Mouse (Mus musculus): ENCODE measurements around the gene Duoxa2. TPM values are rescaled to one million over a fixed set of nuclear protein-coding genes. Genes with fewer than 3 reads are reported as not detected.

Duoxa2 gene
- polyA plus RNA-seq, 1 experiment from 2014 or later, result not detected

- H3K9me3 ChIP-seq (ENCODE audit: low read length), result no peaks in the 10 kb centered on the region
- peaks cover 28% of the 10 kb centered on the region for H3K4me1 ChIP-seq (ENCODE audit: insufficient read depth, low read length)
- H3K9ac ChIP-seq (replicated peaks; ENCODE audit: low read length), result no peak overlapping the region
- H3K27me3 ChIP-seq (ENCODE audit: insufficient read depth, low read length), result peaks cover 75% of the 10 kb centered on the region
- H3K4me2 ChIP-seq (replicated peaks; ENCODE audit: low read depth, low read length), result peak overlapping the region; percentile 27; the same call in 1 of the 2 replicates
- H3K27ac ChIP-seq (ENCODE audit: low read length), result no peak overlapping the region
- peak overlapping the region; percentile 17 for H3K4me3 ChIP-seq (ENCODE audit: low read length)
- no peak; the same call in 1 of the 2 replicates for ATAC-seq (ENCODE audit: low FRiP score, low TSS enrichment)
- WGBS, result 1% methylated on average over 35 of the region's 35 CpGs
- H3K36me3 ChIP-seq (ENCODE audit: insufficient read depth, low read length), result no peaks in the 10 kb centered on the region
Measured at GRCm38 (mm10) chr2:122297271-122298095, 1.2 kb upstream of the Duoxa2 start.

GRCm38 (mm10) chr2:122298096-122298499 is 602 bp upstream of the Duoxa2 start, which contains the start of gene Duox2:
TSS of gene Duox2 (minus strand) at chr2:122298449.
- H3K27ac ChIP-seq (ENCODE audit: low read length), result no peak within 1 kb of the TSS
- no peaks in the 10 kb centered on the region for H3K36me3 ChIP-seq (ENCODE audit: insufficient read depth, low read length)
- H3K4me3 ChIP-seq (ENCODE audit: low read length), result peak within 1 kb of the TSS; percentile 33
- H3K4me2 ChIP-seq (replicated peaks; ENCODE audit: low read depth, low read length), result peak within 1 kb of the TSS; percentile 46
- WGBS, result 2% methylated on average over 13 of the region's 13 CpGs
- H3K4me1 ChIP-seq (ENCODE audit: insufficient read depth, low read length), result peaks cover 28% of the 10 kb centered on the region
- peaks cover 80% of the 10 kb centered on the region for H3K27me3 ChIP-seq (ENCODE audit: insufficient read depth, low read length)
- H3K9ac ChIP-seq (replicated peaks; ENCODE audit: low read length), result no peak within 1 kb of the TSS
- no peak; the same call in 1 of the 2 replicates for ATAC-seq (ENCODE audit: low FRiP score, low TSS enrichment)
- no peaks in the 10 kb centered on the region for H3K9me3 ChIP-seq (ENCODE audit: low read length)

- H3K4me1 ChIP-seq (ENCODE audit: insufficient read depth, low read length), result peaks cover 28% of the 10 kb centered on the region
- H3K4me3 ChIP-seq (ENCODE audit: low read length), result no peak overlapping the region
- H3K36me3 ChIP-seq (ENCODE audit: insufficient read depth, low read length), result no peaks in the 10 kb centered on the region
- H3K27me3 ChIP-seq (ENCODE audit: insufficient read depth, low read length), result peaks cover 87% of the 10 kb centered on the region
- WGBS, result 8% methylated on average over 14 of the region's 14 CpGs
- no peak overlapping the region for H3K4me2 ChIP-seq (replicated peaks; ENCODE audit: low read depth, low read length)
- H3K9me3 ChIP-seq (ENCODE audit: low read length), result no peaks in the 10 kb centered on the region
- no peak for ATAC-seq (ENCODE audit: low FRiP score, low TSS enrichment)
- no peak overlapping the region for H3K27ac ChIP-seq (ENCODE audit: low read length)
- no peak overlapping the region for H3K9ac ChIP-seq (replicated peaks; ENCODE audit: low read length)
Measured at GRCm38 (mm10) chr2:122299911-122300655, 1.4 kb downstream of the Duoxa2 start.

GRCm38 (mm10) chr2:122300656-122301020 is 1.9 kb downstream of the Duoxa2 start:
- WGBS, result 5% methylated on average over 14 of the region's 14 CpGs
- H3K36me3 ChIP-seq (ENCODE audit: insufficient read depth, low read length), result no peaks in the 10 kb centered on the region
- ATAC-seq (ENCODE audit: low FRiP score, low TSS enrichment), result no peak
- peaks cover 87% of the 10 kb centered on the region for H3K27me3 ChIP-seq (ENCODE audit: insufficient read depth, low read length)
- no peak overlapping the region for H3K9ac ChIP-seq (replicated peaks; ENCODE audit: low read length)
- peak overlapping the region; percentile 56 for H3K4me2 ChIP-seq (replicated peaks; ENCODE audit: low read depth, low read length)
- no peaks in the 10 kb centered on the region for H3K9me3 ChIP-seq (ENCODE audit: low read length)
- peaks cover 28% of the 10 kb centered on the region for H3K4me1 ChIP-seq (ENCODE audit: insufficient read depth, low read length)
- H3K4me3 ChIP-seq (ENCODE audit: low read length), result 0 out of 2 replicates have a peak overlapping the region, but pooled peaks have one; percentile 43
- H3K27ac ChIP-seq (ENCODE audit: low read length), result no peak overlapping the region

GRCm38 (mm10) chr2:122301081-122301920 is 2.6 kb downstream of the Duoxa2 start:
- Histone ChIP-seq H3K4me2 (replicated peaks; ENCODE audit: low read depth, low read length) (peak overlapping the region; percentile 56), H3K4me3 (ENCODE audit: low read length) (peak overlapping the region; percentile 43), H3K27ac (ENCODE audit: low read length) (no peak overlapping the region), H3K27me3 (ENCODE audit: insufficient read depth, low read length) (peaks cover 86% of the 10 kb centered on the region), H3K36me3 (ENCODE audit: insufficient read depth, low read length) (no peaks in the 10 kb centered on the region), H3K9me3 (ENCODE audit: low read length) (no peaks in the 10 kb centered on the region), H3K9ac (replicated peaks; ENCODE audit: low read length) (peak overlapping the region; percentile 18; the same call in 1 of the 2 replicates), H3K4me1 (ENCODE audit: insufficient read depth, low read length) (peaks cover 28% of the 10 kb centered on the region)
- WGBS, result 1% methylated on average over 45 of the region's 48 CpGs
- peak; percentile 10; the same call in 1 of the 2 replicates for ATAC-seq (ENCODE audit: low FRiP score, low TSS enrichment)

- Histone ChIP-seq H3K4me1 (ENCODE audit: insufficient read depth, low read length) (peaks cover 24% of the 10 kb centered on the region), H3K27ac (ENCODE audit: low read length) (no peak overlapping the region), H3K9me3 (ENCODE audit: low read length) (no peaks in the 10 kb centered on the region), H3K36me3 (ENCODE audit: insufficient read depth, low read length) (no peaks in the 10 kb centered on the region), H3K27me3 (ENCODE audit: insufficient read depth, low read length) (peaks cover 85% of the 10 kb centered on the region), H3K4me3 (ENCODE audit: low read length) (peak overlapping the region; percentile 43), H3K4me2 (replicated peaks; ENCODE audit: low read depth, low read length) (peak overlapping the region; percentile 56), H3K9ac (replicated peaks; ENCODE audit: low read length) (no peak overlapping the region)
- no peak for ATAC-seq (ENCODE audit: low FRiP score, low TSS enrichment)
- WGBS, result 7% methylated on average over 23 of the region's 23 CpGs
Measured at GRCm38 (mm10) chr2:122301921-122302573, 3.3 kb downstream of the Duoxa2 start.

- H3K36me3 ChIP-seq (ENCODE audit: insufficient read depth, low read length), result no peaks in the 10 kb centered on the region
- no peak overlapping the region for H3K4me2 ChIP-seq (replicated peaks; ENCODE audit: low read depth, low read length)
- 12% methylated on average over 9 of the region's 9 CpGs for WGBS
- no peaks in the 10 kb centered on the region for H3K9me3 ChIP-seq (ENCODE audit: low read length)
- no peak overlapping the region for H3K27ac ChIP-seq (ENCODE audit: low read length)
- H3K9ac ChIP-seq (replicated peaks; ENCODE audit: low read length), result no peak overlapping the region
- H3K4me1 ChIP-seq (ENCODE audit: insufficient read depth, low read length), result peaks cover 19% of the 10 kb centered on the region
- H3K27me3 ChIP-seq (ENCODE audit: insufficient read depth, low read length), result peaks cover 85% of the 10 kb centered on the region
- H3K4me3 ChIP-seq (ENCODE audit: low read length), result no peak overlapping the region
- peak; percentile 49; the same call in 1 of the 2 replicates for ATAC-seq (ENCODE audit: low FRiP score, low TSS enrichment)
Measured at GRCm38 (mm10) chr2:122302574-122303241, 4.0 kb downstream of the Duoxa2 start.

GRCm38 (mm10) chr2:122304544-122304943 is 5.8 kb downstream of the Duoxa2 start:
- peaks cover 80% of the 10 kb centered on the region for H3K27me3 ChIP-seq (ENCODE audit: insufficient read depth, low read length)
- no peaks in the 10 kb centered on the region for H3K36me3 ChIP-seq (ENCODE audit: insufficient read depth, low read length)

More at GRCm38 (mm10) chr2:122304544-122304943, 5.8 kb downstream of the Duoxa2 start:
- WGBS, result 90% methylated on average over 6 of the region's 6 CpGs
- no peak overlapping the region for H3K4me3 ChIP-seq (ENCODE audit: low read length)
- H3K4me2 ChIP-seq (replicated peaks; ENCODE audit: low read depth, low read length), result no peak overlapping the region
- H3K9ac ChIP-seq (replicated peaks; ENCODE audit: low read length), result no peak overlapping the region
- H3K9me3 ChIP-seq (ENCODE audit: low read length), result no peaks in the 10 kb centered on the region
- no peak overlapping the region for H3K27ac ChIP-seq (ENCODE audit: low read length)
- H3K4me1 ChIP-seq (ENCODE audit: insufficient read depth, low read length), result peaks cover 10% of the 10 kb centered on the region
- no peak for ATAC-seq (ENCODE audit: low FRiP score, low TSS enrichment)
